Mouse (Mus musculus): ENCODE measurements around the gene Sv2a.

DNA sequence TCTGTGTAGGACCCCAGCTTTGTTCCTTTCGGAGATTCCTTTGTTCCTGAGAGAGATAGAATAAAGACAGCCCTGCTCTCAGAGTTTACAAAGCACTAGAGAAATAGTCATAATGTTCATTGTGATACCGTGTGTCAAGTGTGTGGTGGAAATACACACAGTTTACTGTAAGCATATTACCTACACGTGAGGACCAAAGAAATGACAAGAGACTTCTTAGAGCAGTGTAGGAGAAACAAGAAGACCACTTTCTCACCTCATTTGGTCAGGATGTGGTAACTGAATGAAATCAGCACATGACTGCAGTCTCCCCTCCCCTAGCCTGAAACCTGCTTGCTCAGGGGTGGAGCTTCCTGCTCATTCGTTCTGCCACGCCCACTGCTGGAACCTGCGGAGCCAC lies 17.2 kb downstream of the Sv2a start:
- TF ChIP-seq CHD2 (IDR thresholded peaks at IDR 0.05; ENCODE audit: low read depth, low read length) (no peak), ZNF384 (IDR thresholded peaks at IDR 0.05; ENCODE audit: low read depth, low read length) (no peak), ZC3H11A (IDR thresholded peaks at IDR 0.05; ENCODE audit: borderline replicate concordance, low read depth, low read length) (no peak), HCFC1 (IDR thresholded peaks at IDR 0.05; ENCODE audit: borderline replicate concordance, insufficient read depth, low read length) (no peak)

All from ES-E14 (cell line).